Mouse (Mus musculus): Measurements from ENCODE around the gene Iqschfp.

DNA sequence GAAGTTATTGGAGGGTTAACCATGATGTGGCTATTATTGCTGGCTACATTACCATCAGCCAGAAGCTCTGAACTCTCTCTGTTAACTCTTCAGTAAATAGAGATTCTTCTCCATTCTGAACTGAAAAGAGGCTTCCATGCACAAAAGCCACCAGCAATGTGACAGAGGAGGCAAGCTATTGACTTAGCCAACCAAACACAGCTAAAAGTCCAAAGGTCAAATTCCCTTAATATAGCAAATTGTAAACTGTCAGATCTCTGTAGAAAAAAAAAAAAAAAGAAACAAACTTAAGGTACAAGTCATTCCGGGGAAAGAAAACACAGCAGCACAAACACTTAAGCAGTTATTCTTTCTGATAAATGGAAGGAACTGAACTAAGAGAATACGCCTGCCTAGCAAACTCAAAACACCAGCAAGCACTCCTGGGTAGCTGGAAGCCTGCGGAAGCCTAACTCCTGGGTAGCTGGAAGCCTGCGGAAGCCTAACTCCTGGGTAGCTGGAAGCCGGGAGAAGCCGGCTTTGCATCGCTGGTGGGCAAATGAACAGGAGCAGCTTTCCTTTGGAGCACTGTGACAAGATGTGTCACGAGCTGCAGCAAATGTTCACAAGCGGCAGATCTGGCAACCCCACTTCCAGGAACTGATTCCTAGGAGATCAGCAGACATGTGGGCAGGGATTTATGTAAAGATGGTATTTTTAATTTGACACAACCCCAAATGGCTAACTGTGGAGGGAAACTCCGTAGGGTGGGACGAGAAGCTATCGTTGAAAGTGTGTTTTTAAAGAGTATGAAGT, 701.2 kb downstream of the Iqschfp start:
- TF ChIP-seq CTCF (IDR thresholded peaks at IDR 0.05; ENCODE audit: low read depth) (no peak), EP300 (IDR thresholded peaks at IDR 0.05; ENCODE audit: low read depth) (no peak)
